Mouse (Mus musculus): ENCODE measurements at regions not wholly inside any gene's neighbourhood (a gene's known extent, or its start where the extent isn't known, plus 50 kb on each side); places are given as distances from the start of the nearest gene placed in this dataset.

- no peak for DNase-seq (ENCODE audit: extremely low spot score in 1 of 2, low spot score in 1 of 2)
Observed at GRCm38 (mm10) chr15:97188545-97188944, 58.4 kb upstream of the Pced1b start.

- DNase-seq (ENCODE audit: extremely low spot score in 1 of 2, low spot score in 1 of 2): no peak
Observed at GRCm38 (mm10) chr15:97187831-97188230, 59.1 kb upstream of the Pced1b start.

GRCm38 (mm10) chr15:97186034-97186433 lies 60.9 kb upstream of the Pced1b start:
- DNase-seq (ENCODE audit: extremely low spot score in 1 of 2, low spot score in 1 of 2): no peak

GRCm38 (mm10) chr15:97182617-97183038 lies 64.3 kb upstream of the Pced1b start:
- no peak for DNase-seq (ENCODE audit: extremely low spot score in 1 of 2, low spot score in 1 of 2)

- no peak for DNase-seq (ENCODE audit: extremely low spot score in 1 of 2, low spot score in 1 of 2)
Observed at GRCm38 (mm10) chr15:97180970-97181669, 65.8 kb upstream of the Pced1b start.

- DNase-seq (ENCODE audit: extremely low spot score in 1 of 2, low spot score in 1 of 2): no peak
Observed at GRCm38 (mm10) chr15:97178286-97178685, 68.6 kb upstream of the Pced1b start.

GRCm38 (mm10) chr15:97177806-97178205 lies 69.1 kb upstream of the Pced1b start:
- DNase-seq (ENCODE audit: extremely low spot score in 1 of 2, low spot score in 1 of 2): no peak

GRCm38 (mm10) chr15:97174989-97175388 lies 71.9 kb upstream of the Pced1b start:
- DNase-seq (ENCODE audit: extremely low spot score in 1 of 2, low spot score in 1 of 2): no peak

- no peak for DNase-seq (ENCODE audit: extremely low spot score in 1 of 2, low spot score in 1 of 2)
Observed at GRCm38 (mm10) chr15:97173233-97173632, 73.7 kb upstream of the Pced1b start.

- DNase-seq (ENCODE audit: extremely low spot score in 1 of 2, low spot score in 1 of 2): no peak
Observed at GRCm38 (mm10) chr15:97170074-97170473, 76.8 kb upstream of the Pced1b start.

- DNase-seq (ENCODE audit: extremely low spot score in 1 of 2, low spot score in 1 of 2): no peak
Observed at GRCm38 (mm10) chr15:97169381-97169780, 77.5 kb upstream of the Pced1b start.

- no peak for DNase-seq (ENCODE audit: extremely low spot score in 1 of 2, low spot score in 1 of 2)
Observed at GRCm38 (mm10) chr15:97167116-97167515, 79.8 kb upstream of the Pced1b start.

- no peak for DNase-seq (ENCODE audit: extremely low spot score in 1 of 2, low spot score in 1 of 2)
Observed at GRCm38 (mm10) chr15:97164616-97165015, 82.3 kb upstream of the Pced1b start.

GRCm38 (mm10) chr15:97163971-97164370 lies 82.9 kb upstream of the Pced1b start:
- no peak for DNase-seq (ENCODE audit: extremely low spot score in 1 of 2, low spot score in 1 of 2)

GRCm38 (mm10) chr15:97163090-97163489 lies 83.8 kb upstream of the Pced1b start:
- DNase-seq (ENCODE audit: extremely low spot score in 1 of 2, low spot score in 1 of 2): no peak

- DNase-seq (ENCODE audit: extremely low spot score in 1 of 2, low spot score in 1 of 2): no peak
Observed at GRCm38 (mm10) chr15:97162305-97162704, 84.6 kb upstream of the Pced1b start.

- no peak for DNase-seq (ENCODE audit: extremely low spot score in 1 of 2, low spot score in 1 of 2)
Observed at GRCm38 (mm10) chr15:97161530-97161929, 85.4 kb upstream of the Pced1b start.

GRCm38 (mm10) chr15:97152354-97152753 lies 94.6 kb upstream of the Pced1b start:
- no peak for DNase-seq (ENCODE audit: extremely low spot score in 1 of 2, low spot score in 1 of 2)

GRCm38 (mm10) chr15:97151793-97152192 lies 95.1 kb upstream of the Pced1b start:
- DNase-seq (ENCODE audit: extremely low spot score in 1 of 2, low spot score in 1 of 2): no peak

GRCm38 (mm10) chr15:97150983-97151735 lies 95.4 kb upstream of the Slc38a4 start:
- DNase-seq (ENCODE audit: extremely low spot score in 1 of 2, low spot score in 1 of 2): no peak

GRCm38 (mm10) chr15:97141958-97142357 lies 86.2 kb upstream of the Slc38a4 start:
- DNase-seq (ENCODE audit: extremely low spot score in 1 of 2, low spot score in 1 of 2): no peak

- DNase-seq (ENCODE audit: extremely low spot score in 1 of 2, low spot score in 1 of 2): no peak
Observed at GRCm38 (mm10) chr15:97138265-97138664, 82.5 kb upstream of the Slc38a4 start.

All from layer of hippocampus, postnatal 25 days (tissue).